Mouse (Mus musculus): ENCODE data around the gene Elovl1.

The Elovl1 gene

GRCm38 (mm10) chr4:118427768-118428451 lies at the start of gene Elovl1:
Gene Elovl1 (plus strand): TSS chr4:118428093.
- in situ Hi-C loops (cut with MboI; ENCODE audit: low pct_unique_long_range_greater_than_20kb in 1 of 2, low sequenced_read_pairs in 2 of 2, unreplicated experiment in 1 of 2), result no loop called here

- in situ Hi-C loops (cut with MboI; ENCODE audit: low pct_unique_long_range_greater_than_20kb in 1 of 2, low sequenced_read_pairs in 2 of 2, unreplicated experiment in 1 of 2), result no loop called here
These were observed 44.6 kb upstream of the Elovl1 start for GRCm38 (mm10) chr4:118383271-118383670.

- in situ Hi-C loops (cut with MboI; ENCODE audit: low pct_unique_long_range_greater_than_20kb in 1 of 2, low sequenced_read_pairs in 2 of 2, unreplicated experiment in 1 of 2), result no loop called here
These were observed 40.6 kb upstream of the Elovl1 start for GRCm38 (mm10) chr4:118387316-118387715.

- in situ Hi-C loops (cut with MboI; ENCODE audit: low pct_unique_long_range_greater_than_20kb in 1 of 2, low sequenced_read_pairs in 2 of 2, unreplicated experiment in 1 of 2), result no loop called here
These were observed 37.7 kb upstream of the Elovl1 start for GRCm38 (mm10) chr4:118390146-118390545.

- in situ Hi-C loops (cut with MboI; ENCODE audit: low pct_unique_long_range_greater_than_20kb in 1 of 2, low sequenced_read_pairs in 2 of 2, unreplicated experiment in 1 of 2), result no loop called here
These were observed 33.4 kb upstream of the Elovl1 start for GRCm38 (mm10) chr4:118394505-118394904.

- in situ Hi-C loops (cut with MboI; ENCODE audit: low pct_unique_long_range_greater_than_20kb in 1 of 2, low sequenced_read_pairs in 2 of 2, unreplicated experiment in 1 of 2), result no loop called here
These were observed 32.6 kb upstream of the Elovl1 start for GRCm38 (mm10) chr4:118395289-118395688.

- in situ Hi-C loops (cut with MboI; ENCODE audit: low pct_unique_long_range_greater_than_20kb in 1 of 2, low sequenced_read_pairs in 2 of 2, unreplicated experiment in 1 of 2), result no loop called here
These were observed 31.5 kb upstream of the Elovl1 start for GRCm38 (mm10) chr4:118396433-118396832.

GRCm38 (mm10) chr4:118398400-118398799 lies 29.5 kb upstream of the Elovl1 start:
- in situ Hi-C loops (cut with MboI; ENCODE audit: low pct_unique_long_range_greater_than_20kb in 1 of 2, low sequenced_read_pairs in 2 of 2, unreplicated experiment in 1 of 2), result no loop called here

- in situ Hi-C loops (cut with MboI; ENCODE audit: low pct_unique_long_range_greater_than_20kb in 1 of 2, low sequenced_read_pairs in 2 of 2, unreplicated experiment in 1 of 2), result no loop called here
These were observed 26.5 kb upstream of the Elovl1 start for GRCm38 (mm10) chr4:118401421-118401820.

GRCm38 (mm10) chr4:118401918-118402317 lies 26.0 kb upstream of the Elovl1 start:
- in situ Hi-C loops (cut with MboI; ENCODE audit: low pct_unique_long_range_greater_than_20kb in 1 of 2, low sequenced_read_pairs in 2 of 2, unreplicated experiment in 1 of 2), result no loop called here

- in situ Hi-C loops (cut with MboI; ENCODE audit: low pct_unique_long_range_greater_than_20kb in 1 of 2, low sequenced_read_pairs in 2 of 2, unreplicated experiment in 1 of 2), result no loop called here
These were observed 25.2 kb upstream of the Elovl1 start for GRCm38 (mm10) chr4:118402701-118403100.

GRCm38 (mm10) chr4:118409142-118409900 lies 18.6 kb upstream of the Elovl1 start, which contains the start of the genes Szt2 and Med8:
Gene Szt2 (minus strand): TSS chr4:118409273.
Gene Med8 (plus strand): TSS chr4:118409337.
- in situ Hi-C loops (cut with MboI; ENCODE audit: low pct_unique_long_range_greater_than_20kb in 1 of 2, low sequenced_read_pairs in 2 of 2, unreplicated experiment in 1 of 2), result no loop called here

- in situ Hi-C loops (cut with MboI; ENCODE audit: low pct_unique_long_range_greater_than_20kb in 1 of 2, low sequenced_read_pairs in 2 of 2, unreplicated experiment in 1 of 2), result no loop called here
These were observed 17.0 kb upstream of the Elovl1 start for GRCm38 (mm10) chr4:118410871-118411270.

GRCm38 (mm10) chr4:118413553-118413952 lies 14.3 kb upstream of the Elovl1 start:
- in situ Hi-C loops (cut with MboI; ENCODE audit: low pct_unique_long_range_greater_than_20kb in 1 of 2, low sequenced_read_pairs in 2 of 2, unreplicated experiment in 1 of 2), result no loop called here

GRCm38 (mm10) chr4:118415779-118416178 lies 12.1 kb upstream of the Elovl1 start:
- in situ Hi-C loops (cut with MboI; ENCODE audit: low pct_unique_long_range_greater_than_20kb in 1 of 2, low sequenced_read_pairs in 2 of 2, unreplicated experiment in 1 of 2), result no loop called here

GRCm38 (mm10) chr4:118416329-118416728 lies 11.6 kb upstream of the Elovl1 start:
- in situ Hi-C loops (cut with MboI; ENCODE audit: low pct_unique_long_range_greater_than_20kb in 1 of 2, low sequenced_read_pairs in 2 of 2, unreplicated experiment in 1 of 2), result no loop called here

GRCm38 (mm10) chr4:118417112-118417797 lies 10.6 kb upstream of the Elovl1 start:
- in situ Hi-C loops (cut with MboI; ENCODE audit: low pct_unique_long_range_greater_than_20kb in 1 of 2, low sequenced_read_pairs in 2 of 2, unreplicated experiment in 1 of 2), result no loop called here

- in situ Hi-C loops (cut with MboI; ENCODE audit: low pct_unique_long_range_greater_than_20kb in 1 of 2, low sequenced_read_pairs in 2 of 2, unreplicated experiment in 1 of 2), result no loop called here
These were observed 6.5 kb upstream of the Elovl1 start for GRCm38 (mm10) chr4:118421384-118421783.

- in situ Hi-C loops (cut with MboI; ENCODE audit: low pct_unique_long_range_greater_than_20kb in 1 of 2, low sequenced_read_pairs in 2 of 2, unreplicated experiment in 1 of 2), result no loop called here
These were observed 3.2 kb upstream of the Elovl1 start for GRCm38 (mm10) chr4:118424541-118425160.

All from mouse embryonic stem cell (cell line).